Mouse (Mus musculus) thymus, adult 2 months (tissue): ENCODE results near the gene Herc6. TPM values are rescaled to one million over a fixed set of nuclear protein-coding genes. Genes with fewer than 3 reads are reported as not detected.
A peak's percentile ranks its signal among the peaks of the same experiment; 100 is the strongest.

Source experiments
- DNase-seq: peaks from one replicate; pipeline ENCODE4 v3.0.0; 2021
- H3K27ac ChIP-seq: fragments of 200-500 bp; 2 replicates; pipeline ENCODE4 v1.5.1; 2012; ENCODE audit warnings: low read length, control low read depth; ENCODE audit not compliant: control insufficient read depth, insufficient read depth
- H3K27me3 ChIP-seq: fragments of 200-500 bp; 2 replicates; pipeline ENCODE4 v1.6.1; 2012; ENCODE audit warnings: mild to moderate bottlenecking, low read length, moderate library complexity, mixed read lengths; ENCODE audit not compliant: control insufficient read depth, insufficient read depth
- H3K36me3 ChIP-seq: fragments of 200-500 bp; 2 replicates; pipeline ENCODE4 v1.6.1; 2012; ENCODE audit warnings: mild to moderate bottlenecking, low read length, moderate library complexity; ENCODE audit not compliant: control insufficient read depth, insufficient read depth
- H3K4me1 ChIP-seq: fragments of 200-500 bp; replicated peaks from 2 replicates; pipeline ENCODE4 v1.6.1; 2012; ENCODE audit warnings: low read length; ENCODE audit not compliant: control insufficient read depth, insufficient read depth
- H3K4me3 ChIP-seq: fragments of 200-500 bp; 2 replicates; pipeline ENCODE4 v1.5.1; 2012; ENCODE audit warnings: mild to moderate bottlenecking, low read length, control low read depth, moderate library complexity; ENCODE audit not compliant: control insufficient read depth, insufficient read depth
- CTCF ChIP-seq: fragments of 200-500 bp; IDR thresholded peaks from 2 replicates; pipeline ENCODE4 v1.5.1; 2012; ENCODE audit warnings: mild to moderate bottlenecking, control low read depth, low read length, moderate library complexity, borderline replicate concordance; ENCODE audit not compliant: control insufficient read depth, poor library complexity, insufficient read depth; ENCODE audit errors: extremely low read depth
- POLR2A ChIP-seq: fragments of 200-500 bp; IDR thresholded peaks from 2 replicates; pipeline ENCODE4 v1.6.1; 2012; ENCODE audit warnings: mild to moderate bottlenecking, low read length, control low read depth, moderate library complexity; ENCODE audit not compliant: control insufficient read depth, poor library complexity, insufficient read depth; ENCODE audit errors: extremely low read depth
- WGBS: fragments of 180-500 bp; shearing (Covaris S2); methylation state at CpG from one replicate; pipeline ENCODE4 v1.1.7; 2018; 5-methylcytosine and 5-hydroxymethylcytosine counted together
- polyA plus RNA-seq: library from polyadenylated mRNA; depleted of rRNA; stranded (reverse); fragments of >200 nt; gene quantifications from 2 replicates; pipeline ENCODE4 v1.2.3, GENCODE M21; 2012

Gene Herc6
- polyA plus RNA-seq, 1 experiment = 15.7 TPM

DNA sequence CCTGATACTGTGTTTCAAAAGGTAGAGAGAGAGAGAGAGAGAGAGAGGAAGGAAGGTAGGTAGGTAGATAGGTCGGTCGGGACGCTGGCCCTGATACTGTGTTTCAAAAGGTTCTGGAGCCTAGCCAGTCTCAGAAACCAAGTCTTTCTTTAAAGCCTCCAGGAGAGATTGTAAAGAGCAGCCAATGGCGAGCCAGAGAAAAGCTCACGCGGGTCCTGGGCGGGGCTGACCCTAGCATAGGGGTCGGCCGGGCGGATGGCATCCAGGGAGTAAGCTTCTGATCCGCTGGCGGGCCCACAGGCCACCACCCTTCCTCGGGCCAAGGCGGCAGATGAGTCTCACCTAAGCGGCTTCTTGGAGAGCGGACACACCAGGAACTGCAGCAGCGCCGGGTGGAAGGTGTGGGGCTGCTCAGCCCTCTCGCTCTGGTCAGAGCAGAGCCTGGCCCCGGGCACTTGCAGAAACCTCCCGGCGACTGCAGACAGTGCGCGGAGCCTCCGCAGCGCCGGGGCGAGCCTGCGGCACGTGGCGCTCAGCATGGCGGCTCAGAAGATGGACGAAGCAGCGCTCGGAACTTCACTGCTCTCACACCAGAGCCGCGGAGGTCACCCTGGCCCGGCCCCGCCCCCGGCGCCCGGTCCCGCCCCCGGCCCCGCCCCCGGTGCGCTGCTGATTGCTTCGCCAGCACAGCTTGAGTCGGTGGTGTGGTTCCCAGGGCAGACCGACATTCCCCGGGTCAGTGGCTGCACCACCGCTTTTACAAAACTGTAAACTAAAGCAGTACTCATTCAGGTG lies 110.9 kb downstream of the Herc6 start, which contains the start of gene Pyurf:
TSS of gene Pyurf (minus strand) at position 612 of the 795 bp plus-strand sequence.
- H3K4me1 ChIP-seq = 0 out of 2 replicates have a peak, but pooled peaks cover 2% of the 10 kb centered on the region
- peak within 1 kb of the TSS; percentile 24 for H3K27ac ChIP-seq
- peak within 1 kb of the TSS; percentile 98 for H3K4me3 ChIP-seq
- no peaks in the 10 kb centered on the region for H3K36me3 ChIP-seq
- peak; percentile 87 for DNase-seq
- WGBS = under 1% methylated on average over 52 of the region's 52 CpGs
- no peaks in the 10 kb centered on the region for H3K27me3 ChIP-seq
- TF ChIP-seq POLR2A (no peak), CTCF (no peak; the same call in 1 of the 2 replicates)

DNA sequence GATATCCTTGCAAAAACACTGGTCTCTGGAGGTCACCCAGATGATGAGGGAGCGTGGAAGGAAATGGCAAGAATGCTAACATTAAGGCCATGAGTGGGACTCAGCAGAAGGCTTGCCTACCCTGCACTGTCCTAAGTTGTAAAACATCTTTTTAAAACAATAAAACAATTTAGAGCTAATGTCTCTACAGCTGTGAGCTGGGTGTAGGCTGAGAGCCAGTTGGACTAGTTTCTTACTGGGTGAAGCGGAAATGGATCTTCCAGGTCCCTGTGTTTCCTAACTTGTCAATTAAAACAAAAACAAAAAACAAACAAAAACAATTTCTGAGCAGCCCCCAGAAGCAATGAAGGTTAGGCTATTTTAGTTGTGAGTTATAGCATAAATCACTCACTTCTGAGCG lies 112.3 kb downstream of the Herc6 start:
- Histone ChIP-seq H3K27ac (no peak overlapping the region), H3K36me3 (no peaks in the 10 kb centered on the region), H3K4me3 (no peak overlapping the region), H3K4me1 (0 out of 2 replicates have a peak, but pooled peaks cover 2% of the 10 kb centered on the region), H3K27me3 (no peaks in the 10 kb centered on the region)
- TF ChIP-seq POLR2A (no peak), CTCF (no peak)
- WGBS = 95% methylated on average over 3 of the region's 3 CpGs
- no peak for DNase-seq

DNA sequence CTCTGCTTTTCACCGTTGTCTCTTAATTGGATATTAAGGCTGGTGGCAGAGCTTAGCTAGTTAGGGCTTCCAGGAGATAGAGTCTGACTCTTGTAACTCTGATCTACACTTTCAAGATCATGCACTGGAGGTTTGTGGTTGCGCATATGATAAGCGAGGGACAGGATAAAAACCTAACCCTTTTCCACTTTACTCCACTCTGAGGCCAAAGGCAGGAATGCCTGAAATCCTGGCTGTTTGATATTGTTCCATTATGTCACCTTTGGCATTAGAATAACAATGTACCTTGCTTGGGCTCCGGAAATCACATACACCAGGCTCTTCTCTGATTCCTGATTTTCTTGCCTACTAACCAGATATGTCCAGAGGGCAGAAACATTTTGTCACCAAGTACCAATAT lies 120.9 kb downstream of the Herc6 start:
- TF ChIP-seq POLR2A (no peak), CTCF (no peak)
- WGBS = 88% methylated on average over 4 of the region's 4 CpGs
- H3K27ac ChIP-seq = no peak overlapping the region
- no peak overlapping the region for H3K4me3 ChIP-seq
- no peaks in the 10 kb centered on the region for H3K27me3 ChIP-seq
- no peak for DNase-seq
- no peaks in the 10 kb centered on the region for H3K36me3 ChIP-seq
- H3K4me1 ChIP-seq = peaks cover 2% of the 10 kb centered on the region

DNA sequence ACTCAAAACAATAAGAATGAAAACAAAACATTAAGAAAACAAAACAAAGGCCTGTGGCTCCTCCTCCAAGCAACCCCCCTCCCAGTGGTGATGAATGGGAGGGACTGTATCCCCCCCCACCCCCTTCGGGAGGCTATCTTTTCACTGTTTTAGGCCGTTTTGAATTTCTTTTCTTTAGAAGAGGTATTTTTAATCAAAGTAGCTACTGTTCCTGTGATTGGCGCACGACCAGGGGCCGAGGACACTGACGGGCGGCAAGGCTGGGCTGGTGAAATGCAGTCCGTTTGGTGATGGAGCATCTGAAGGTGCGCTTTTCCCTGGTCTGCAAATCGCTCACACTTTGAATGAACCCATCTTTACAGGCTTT lies 121.6 kb downstream of the Herc6 start, which contains the start of gene Lancl2:
TSS of gene Lancl2 (plus strand) at position 165 of the 367 bp plus-strand sequence.
- no peaks in the 10 kb centered on the region for H3K27me3 ChIP-seq
- no peak for DNase-seq
- peak within 1 kb of the TSS; percentile 51 for H3K27ac ChIP-seq
- peaks cover 2% of the 10 kb centered on the region for H3K4me1 ChIP-seq
- peak within 1 kb of the TSS; percentile 90 for H3K4me3 ChIP-seq
- H3K36me3 ChIP-seq = no peaks in the 10 kb centered on the region
- TF ChIP-seq CTCF = no peak
- no peak for TF ChIP-seq POLR2A
- under 1% methylated on average over 10 of the region's 10 CpGs for WGBS

DNA sequence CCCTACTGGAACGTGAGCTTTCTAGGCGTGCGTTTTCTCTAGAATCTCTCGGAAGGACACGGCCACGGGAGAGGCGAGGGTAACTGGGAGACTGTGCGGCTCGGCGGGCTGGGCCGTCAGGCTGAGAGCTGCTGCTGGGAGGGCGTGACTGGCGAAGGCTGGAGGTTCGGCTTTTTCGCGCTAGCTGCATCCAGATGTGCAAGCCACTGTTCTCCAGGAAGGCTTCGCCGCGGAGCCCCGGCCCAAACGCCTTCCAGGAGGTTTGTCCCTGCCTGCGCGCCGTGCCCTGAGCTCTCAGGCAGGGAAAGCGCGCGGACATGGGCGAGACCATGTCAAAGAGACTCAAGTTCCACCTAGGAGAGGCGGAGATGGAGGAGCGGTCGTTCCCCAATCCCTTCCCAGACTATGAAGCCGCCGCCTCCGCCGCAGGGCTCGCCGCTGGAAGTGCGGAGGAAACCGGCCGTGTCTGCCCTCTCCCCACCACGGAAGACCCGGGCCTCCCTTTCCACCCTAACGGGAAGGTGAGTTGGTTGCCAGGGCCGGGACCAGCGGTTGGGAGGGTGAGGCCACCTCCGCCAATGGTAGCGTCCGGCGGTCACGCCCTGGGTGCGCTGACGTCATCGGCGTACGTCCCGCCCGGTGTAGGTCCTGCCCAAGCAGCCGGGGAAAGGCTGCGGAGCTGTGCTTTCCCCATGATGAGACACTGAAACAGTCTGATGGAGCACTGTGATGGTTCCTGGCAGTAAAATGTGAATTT lies 122.1 kb downstream of the Herc6 start:
- Histone ChIP-seq H3K27me3 (no peaks in the 10 kb centered on the region), H3K4me1 (peaks cover 2% of the 10 kb centered on the region), H3K27ac (peak overlapping the region; percentile 51), H3K4me3 (peak overlapping the region; percentile 90), H3K36me3 (no peaks in the 10 kb centered on the region)
- TF ChIP-seq CTCF (no peak; the same call in 1 of the 2 replicates), POLR2A (peak; percentile 62; the same call in 1 of the 2 replicates)
- DNase-seq = peak; percentile 94
- WGBS = under 1% methylated on average over 59 of the region's 59 CpGs

DNA sequence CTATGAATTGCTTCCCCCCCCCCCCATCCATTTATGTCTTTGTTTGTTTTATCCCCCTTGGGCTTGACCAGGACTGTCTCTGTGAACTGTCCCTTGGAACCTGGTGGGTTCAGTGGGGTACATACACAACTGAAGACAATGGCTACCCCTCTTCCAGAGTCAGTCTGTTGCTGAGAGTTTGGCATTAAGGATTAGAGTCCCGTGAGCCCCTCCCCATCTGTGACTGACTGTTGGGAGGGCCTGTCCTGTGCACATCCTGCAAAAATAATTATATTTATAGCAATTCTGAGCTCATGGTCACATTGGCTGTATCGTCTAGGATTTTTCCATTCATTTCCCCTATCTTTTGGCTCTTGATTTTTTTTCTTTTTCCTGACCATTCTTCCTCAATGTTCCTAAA lies 122.9 kb downstream of the Herc6 start:
- Histone ChIP-seq H3K27ac (no peak overlapping the region), H3K36me3 (no peaks in the 10 kb centered on the region), H3K4me3 (0 out of 2 replicates have a peak overlapping the region, but pooled peaks have one; percentile 1), H3K27me3 (no peaks in the 10 kb centered on the region), H3K4me1 (peaks cover 2% of the 10 kb centered on the region)
- TF ChIP-seq POLR2A (no peak), CTCF (no peak)
- no peak for DNase-seq
- 27% methylated on average over 2 of the region's 2 CpGs for WGBS
